ENCODE assay signal across 12 mouse cellular contexts in genomic region chr9:63346029-63346428, GRCm38 (mm10). TPM values are rescaled to one million over a fixed set of nuclear protein-coding genes. Genes with fewer than 3 reads are reported as not detected.
A peak's percentile ranks its signal among the peaks of the same experiment; 100 is the strongest.
DNase-seq lines count a peak whose midpoint lies in the region; ATAC-seq lines count a peak whose summit lies in the region.
"Had no signal": no experiment of that assay in that cellular context is flagged by ENCODE, and none has a peak within 500 bp of the region (broad histone marks: within the 10 kb centered on the region; RNA-seq: fewer than 3 reads in every experiment).

No protein-coding gene starts in this region.

- H3K36me3 ChIP-seq in heart, embryonic 10.5 days, result 0 out of 2 replicates have a peak, but pooled peaks cover 2% of the 10 kb centered on the region
- H3K36me3 ChIP-seq: heart, embryonic 15.5 days; lung, embryonic 15.5 days had no signal

- peaks cover 34% of the 10 kb centered on the region for H3K4me1 ChIP-seq in heart, embryonic 10.5 days
- H3K4me1 ChIP-seq: limb, embryonic 15.5 days; lung, embryonic 15.5 days had no signal

- DNase-seq in heart, adult 11 months, result peak; percentile 94
- no peak for DNase-seq in heart, embryonic 10.5 days (ENCODE audit: low spot score)
- peak; percentile 3 for DNase-seq in lung, postnatal 36 days
- DNase-seq in lung, postnatal 25 days (ENCODE audit: low spot score), result no peak
- peak; percentile 34 to 63 for DNase-seq in cerebellum, postnatal 14 days
- no peak for DNase-seq in adrenal gland, adult (ENCODE audit: inconsistent age in 2 of 2, low spot score in 1 of 2)
- DNase-seq in right cerebral cortex, adult 2 months (ENCODE audit: low spot score in 2 of 2), result no peak

- 84% methylated on average over 6 of the region's 6 CpGs for WGBS in heart, embryonic 10.5 days

- peak; percentile 73 for ATAC-seq in megakaryocyte-erythroid progenitor cell, adult 5-6 weeks (replicated peaks; ENCODE audit: low FRiP score, low TSS enrichment, poor library complexity, severe bottlenecking)

- no peak overlapping the region for H3K4me3 ChIP-seq in heart, embryonic 10.5 days
- H3K4me3 ChIP-seq: heart, embryonic 15.5 days; left cerebral cortex, adult 2 months; limb, embryonic 15.5 days; lung, embryonic 15.5 days had no signal

- no peak overlapping the region for H3K27ac ChIP-seq in heart, embryonic 10.5 days
- H3K27ac ChIP-seq: heart, embryonic 15.5 days; left cerebral cortex, adult 2 months; limb, embryonic 15.5 days; lung, embryonic 15.5 days had no signal

- H3K9me3 ChIP-seq in heart, embryonic 10.5 days, result no peaks in the 10 kb centered on the region
- H3K9me3 ChIP-seq: heart, embryonic 15.5 days; limb, embryonic 15.5 days; lung, embryonic 15.5 days had no signal

- no peaks in the 10 kb centered on the region for H3K27me3 ChIP-seq in heart, embryonic 10.5 days (ENCODE audit: insufficient read depth, poor library complexity, severe bottlenecking)
- H3K27me3 ChIP-seq: heart, embryonic 15.5 days; limb, embryonic 15.5 days; lung, embryonic 15.5 days had no signal

RNA-seq across cellular contexts. Expression of gene Map2k5, which starts 31.7 kb away (rescaled TPM):
- polyA plus RNA-seq in heart, embryonic 10.5 days (2016; fragmentation: Nextera tagmentation; extraction: Ambion mirVana), result 28.7 and 31.9 TPM in 2 replicates
- 16.6 and 26.5 TPM in 2 replicates for total RNA-seq in megakaryocyte-erythroid progenitor cell, adult 5-6 weeks (2014; fragmentation: Nextera tagmentation)
- total RNA-seq in megakaryocyte-erythroid progenitor cell, adult 5-6 weeks (2017), result 11.3 and 11.8 TPM in 2 replicates

RNA-seq across cellular contexts. Expression of gene 2300009A05Rik, which starts 53.0 kb away (rescaled TPM):
- 35.3 and 50.4 TPM in 2 replicates for polyA plus RNA-seq in heart, embryonic 10.5 days (2016; fragmentation: Nextera tagmentation; extraction: Ambion mirVana)
- 11.4 and 22.5 TPM in 2 replicates for total RNA-seq in megakaryocyte-erythroid progenitor cell, adult 5-6 weeks (2014; fragmentation: Nextera tagmentation)
- 5.1 and 12.0 TPM in 2 replicates for total RNA-seq in megakaryocyte-erythroid progenitor cell, adult 5-6 weeks (2017)

Comparison
In these comparisons a context has a peak if more than half of its experiments do, and no peak if none do; other contexts are left out.
1. DNase-seq: peak in heart, adult 11 months (single experiment), lung, postnatal 36 days (single experiment) and cerebellum, postnatal 14 days (2 of 2); none in heart, embryonic 10.5 days (single experiment), lung, postnatal 25 days (single experiment), adrenal gland, adult (0 of 2) and right cerebral cortex, adult 2 months (0 of 2).